Mouse (Mus musculus): ENCODE data around the gene Vsig4. TPM values are rescaled to one million over a fixed set of nuclear protein-coding genes. Genes with fewer than 3 reads are reported as not detected.

The Vsig4 gene
- polyA plus RNA-seq, 2 experiments = 0.27 to 0.46 TPM

- Histone ChIP-seq H3K4me1 (replicated peaks; ENCODE audit: control insufficient read depth in 2 of 2, insufficient read depth in 2 of 2, low read length in 1 of 2) (no peaks in the 10 kb centered on the region; a peak in 1 of 4 replicates), H3K27me3 (ENCODE audit: control insufficient read depth, insufficient read depth, low read length) (no peaks in the 10 kb centered on the region), H3K27ac (no peak overlapping the region), H3K9ac (replicated peaks) (no peak overlapping the region), H3K4me2 (ENCODE audit: low read depth) (no peak overlapping the region), H3K9me3 (ENCODE audit: control insufficient read depth, low read length) (no peaks in the 10 kb centered on the region), H3K36me3 (replicated peaks; ENCODE audit: control insufficient read depth, insufficient read depth, low read depth) (no peaks in the 10 kb centered on the region), H3K4me3 (ENCODE audit: insufficient read depth in 1 of 2, low read depth in 2 of 2, low read length in 2 of 2) (no peak overlapping the region)
- DNase-seq (ENCODE audit: low read depth in 3 of 3, low spot score in 3 of 3) (no peak), ATAC-seq (ENCODE audit: insufficient read depth) (no peak)
- no peak for TF ChIP-seq CTCF (IDR thresholded peaks at IDR 0.05; ENCODE audit: low read depth)
- no peak for TF ChIP-seq EP300 (IDR thresholded peaks at IDR 0.05; ENCODE audit: low read depth)
- 23% methylated on average over 1 of the region's 1 CpGs for WGBS (ENCODE audit: insufficient replicate concordance)
These were observed 54.2 kb downstream of the Vsig4 start for GRCm38 (mm10) chrX:96239037-96239436.

- no peak for TF ChIP-seq CTCF (IDR thresholded peaks at IDR 0.05; ENCODE audit: low read depth)
- TF ChIP-seq EP300 (IDR thresholded peaks at IDR 0.05; ENCODE audit: low read depth) = no peak
- no peaks in the 10 kb centered on the region for H3K27me3 ChIP-seq (ENCODE audit: control insufficient read depth, insufficient read depth, low read length)
- WGBS (ENCODE audit: insufficient replicate concordance) = 38% methylated on average over 1 of the region's 1 CpGs
These were observed 57.5 kb downstream of the Vsig4 start for GRCm38 (mm10) chrX:96235775-96236174.

GRCm38 (mm10) chrX:96227030-96227429 is 66.2 kb downstream of the Vsig4 start:
- Histone ChIP-seq H3K27ac (no peak overlapping the region), H3K4me3 (ENCODE audit: insufficient read depth in 1 of 2, low read depth in 2 of 2, low read length in 2 of 2) (no peak overlapping the region), H3K4me2 (ENCODE audit: low read depth) (no peak overlapping the region), H3K4me1 (replicated peaks; ENCODE audit: control insufficient read depth in 2 of 2, insufficient read depth in 2 of 2, low read length in 1 of 2) (no peaks in the 10 kb centered on the region), H3K9ac (replicated peaks) (no peak overlapping the region), H3K36me3 (replicated peaks; ENCODE audit: control insufficient read depth, insufficient read depth, low read depth) (no peaks in the 10 kb centered on the region), H3K9me3 (ENCODE audit: control insufficient read depth, low read length) (no peaks in the 10 kb centered on the region), H3K27me3 (ENCODE audit: control insufficient read depth, insufficient read depth, low read length) (no peaks in the 10 kb centered on the region)
- TF ChIP-seq EP300 (IDR thresholded peaks at IDR 0.05; ENCODE audit: low read depth) (no peak), CTCF (IDR thresholded peaks at IDR 0.05; ENCODE audit: low read depth) (no peak)
- ATAC-seq (ENCODE audit: insufficient read depth) (no peak), DNase-seq (ENCODE audit: low read depth in 3 of 3, low spot score in 3 of 3) (no peak)

More at GRCm38 (mm10) chrX:96235775-96236174, 57.5 kb downstream of the Vsig4 start:
- ATAC-seq (ENCODE audit: insufficient read depth) = no peak
- H3K9me3 ChIP-seq (ENCODE audit: control insufficient read depth, low read length) = no peaks in the 10 kb centered on the region
- no peak overlapping the region for H3K27ac ChIP-seq
- no peak overlapping the region for H3K9ac ChIP-seq (replicated peaks)
- H3K4me2 ChIP-seq (ENCODE audit: low read depth) = no peak overlapping the region
- H3K36me3 ChIP-seq (replicated peaks; ENCODE audit: control insufficient read depth, insufficient read depth, low read depth) = no peaks in the 10 kb centered on the region
- H3K4me3 ChIP-seq (ENCODE audit: insufficient read depth in 1 of 2, low read depth in 2 of 2, low read length in 2 of 2) = no peak overlapping the region
- no peak for DNase-seq (ENCODE audit: low read depth in 3 of 3, low spot score in 3 of 3)
- no peaks in the 10 kb centered on the region; a peak in 1 of 4 replicates for H3K4me1 ChIP-seq (replicated peaks; ENCODE audit: control insufficient read depth in 2 of 2, insufficient read depth in 2 of 2, low read length in 1 of 2)

- Histone ChIP-seq H3K4me3 (ENCODE audit: insufficient read depth in 1 of 2, low read depth in 2 of 2, low read length in 2 of 2) (no peak overlapping the region), H3K4me1 (replicated peaks; ENCODE audit: control insufficient read depth in 2 of 2, insufficient read depth in 2 of 2, low read length in 1 of 2) (no peaks in the 10 kb centered on the region), H3K36me3 (replicated peaks; ENCODE audit: control insufficient read depth, insufficient read depth, low read depth) (no peaks in the 10 kb centered on the region), H3K9ac (replicated peaks) (no peak overlapping the region), H3K4me2 (ENCODE audit: low read depth) (no peak overlapping the region), H3K9me3 (ENCODE audit: control insufficient read depth, low read length) (no peaks in the 10 kb centered on the region), H3K27ac (no peak overlapping the region), H3K27me3 (ENCODE audit: control insufficient read depth, insufficient read depth, low read length) (no peaks in the 10 kb centered on the region)
- DNase-seq (ENCODE audit: low read depth in 3 of 3, low spot score in 3 of 3) (no peak), ATAC-seq (ENCODE audit: insufficient read depth) (no peak)
- TF ChIP-seq CTCF (IDR thresholded peaks at IDR 0.05; ENCODE audit: low read depth) (no peak), EP300 (IDR thresholded peaks at IDR 0.05; ENCODE audit: low read depth) (no peak)
These were observed 67.8 kb downstream of the Vsig4 start for GRCm38 (mm10) chrX:96225474-96225873.

- H3K4me2 ChIP-seq (ENCODE audit: low read depth) = no peak overlapping the region
- no peaks in the 10 kb centered on the region for H3K27me3 ChIP-seq (ENCODE audit: control insufficient read depth, insufficient read depth, low read length)
- H3K4me1 ChIP-seq (replicated peaks; ENCODE audit: control insufficient read depth in 2 of 2, insufficient read depth in 2 of 2, low read length in 1 of 2) = no peaks in the 10 kb centered on the region
- H3K9me3 ChIP-seq (ENCODE audit: control insufficient read depth, low read length) = no peaks in the 10 kb centered on the region
- H3K27ac ChIP-seq = no peak overlapping the region
- H3K9ac ChIP-seq (replicated peaks) = no peak overlapping the region
- H3K36me3 ChIP-seq (replicated peaks; ENCODE audit: control insufficient read depth, insufficient read depth, low read depth) = no peaks in the 10 kb centered on the region
- DNase-seq (ENCODE audit: low read depth in 3 of 3, low spot score in 3 of 3) (no peak), ATAC-seq (ENCODE audit: insufficient read depth) (no peak)
- TF ChIP-seq EP300 (IDR thresholded peaks at IDR 0.05; ENCODE audit: low read depth) (no peak), CTCF (IDR thresholded peaks at IDR 0.05; ENCODE audit: low read depth) (no peak)
- no peak overlapping the region for H3K4me3 ChIP-seq (ENCODE audit: insufficient read depth in 1 of 2, low read depth in 2 of 2, low read length in 2 of 2)
- WGBS (ENCODE audit: insufficient replicate concordance) = 45% methylated on average over 6 of the region's 6 CpGs
These were observed 69.0 kb downstream of the Vsig4 start for GRCm38 (mm10) chrX:96224210-96224609.

All from liver, embryonic 14.5 days (tissue).